Mouse (Mus musculus) CH12.LX (cell line): ENCODE measurements around the gene Ccdc81. TPM values are rescaled to one million over a fixed set of nuclear protein-coding genes. Genes with fewer than 3 reads are reported as not detected.

Source experiments
- DNase-seq: peaks from one replicate; pipeline ENCODE4 v3.0.0-alpha.2; 2013; ENCODE audit errors: extremely low read depth
- H3K27ac ChIP-seq: 2 replicates; pipeline ENCODE4 v1.5.1; 2012; ENCODE audit warnings: low read depth, mild to moderate bottlenecking, control low read depth, moderate library complexity; ENCODE audit not compliant: insufficient read depth
- H3K27me3 ChIP-seq: replicated peaks from 2 replicates; pipeline ENCODE3; 2012; ENCODE audit warnings: inconsistent platforms
- H3K36me3 ChIP-seq, 2 experiments: replicated peaks in 1 of 2; 2 replicates each; pipeline versions ENCODE3 to v1.6.1; 2012; ENCODE audit warnings: inconsistent platforms in 1 of 2, low read length in 1 of 2, mild to moderate bottlenecking in 1 of 2, mixed read lengths in 1 of 2, moderate library complexity in 1 of 2; ENCODE audit not compliant: control insufficient read depth in 1 of 2, insufficient read depth in 1 of 2
- H3K4me1 ChIP-seq, 2 experiments: 2 replicates each; pipeline ENCODE4 v1.6.1; 2012; ENCODE audit warnings: inconsistent platforms in 1 of 2, moderate library complexity in 1 of 2; ENCODE audit not compliant: insufficient read depth in 2 of 2, control insufficient read depth in 1 of 2
- H3K4me2 ChIP-seq: 2 replicates; pipeline ENCODE4 v1.6.1; 2012; ENCODE audit warnings: low read depth, mild to moderate bottlenecking, control low read depth; ENCODE audit not compliant: poor library complexity, insufficient read depth, severe bottlenecking
- H3K4me3 ChIP-seq, 3 experiments: fragments of 150-350 bp in 1 of 3; sonication (generic) in 1 of 3; replicated peaks in 1 of 3; 2 replicates each; pipeline versions ENCODE3 to v1.5.1; 2011 to 2012; ENCODE audit warnings: low read depth in 2 of 3, low read length in 2 of 3, mild to moderate bottlenecking in 2 of 3, moderate library complexity in 2 of 3, control low read depth in 1 of 3, improper control_type of control experiment in 1 of 3, inconsistent platforms in 1 of 3, mixed read lengths in 1 of 3; ENCODE audit not compliant: poor library complexity in 1 of 3
- H3K79me2 ChIP-seq: replicated peaks from 2 replicates; pipeline ENCODE4 v1.6.1; 2012; ENCODE audit warnings: mild to moderate bottlenecking, moderate library complexity; ENCODE audit not compliant: control insufficient read depth, poor library complexity, insufficient read depth, severe bottlenecking; ENCODE audit errors: extremely low read depth
- H3K9ac ChIP-seq: 2 replicates; pipeline ENCODE4 v1.6.1; 2012; ENCODE audit warnings: low read depth, mild to moderate bottlenecking, control low read depth, moderate library complexity; ENCODE audit not compliant: insufficient read depth
- H3K9me3 ChIP-seq: replicated peaks from 2 replicates; pipeline ENCODE3; 2012; ENCODE audit warnings: low read length, inconsistent platforms, mixed read lengths
- BHLHE40 ChIP-seq: IDR thresholded peaks from 2 replicates; pipeline ENCODE4 v1.6.1; 2011; ENCODE audit warnings: mild to moderate bottlenecking, low read depth, low read length, improper control_type of control experiment
- E2F4 ChIP-seq: IDR thresholded peaks from 2 replicates; pipeline ENCODE4 v1.6.1; 2011; ENCODE audit warnings: low read depth, low read length, improper control_type of control experiment; ENCODE audit not compliant: insufficient replicate concordance
- EP300 ChIP-seq: IDR thresholded peaks from 2 replicates; pipeline ENCODE4 v1.6.1; 2011; ENCODE audit warnings: low read length, improper control_type of control experiment
- ETS1 ChIP-seq: conservative IDR thresholded peaks from 2 replicates; pipeline ENCODE4 v1.6.1; 2012; ENCODE audit warnings: low read depth, mild to moderate bottlenecking, inconsistent platforms, low read length, improper control_type of control experiment, moderate library complexity
- HCFC1 ChIP-seq: IDR thresholded peaks from 2 replicates; pipeline ENCODE4 v1.6.1; 2012; ENCODE audit warnings: low read depth, mild to moderate bottlenecking, inconsistent platforms, low read length, improper control_type of control experiment
- IRF4 ChIP-seq: IDR thresholded peaks from 2 replicates; pipeline ENCODE4 v1.6.1; 2014; ENCODE audit warnings: low read depth, mild to moderate bottlenecking, inconsistent platforms, low read length, improper control_type of control experiment
- JUN ChIP-seq: IDR thresholded peaks from 2 replicates; pipeline ENCODE4 v1.6.1; 2011; ENCODE audit warnings: low read depth, mild to moderate bottlenecking, low read length, improper control_type of control experiment, moderate library complexity; ENCODE audit not compliant: insufficient read depth
- KAT2A ChIP-seq: IDR thresholded peaks from 2 replicates; pipeline ENCODE4 v1.6.1; 2012; ENCODE audit warnings: low read length, improper control_type of control experiment, inconsistent platforms; ENCODE audit not compliant: insufficient replicate concordance
- MAX ChIP-seq: IDR thresholded peaks from 2 replicates; pipeline ENCODE4 v1.6.1; 2011; ENCODE audit warnings: low read length, improper control_type of control experiment
- MAZ ChIP-seq: IDR thresholded peaks from 2 replicates; pipeline ENCODE4 v1.6.1; 2012; ENCODE audit warnings: low read depth, mild to moderate bottlenecking, inconsistent platforms, low read length, improper control_type of control experiment, moderate library complexity
- MEF2A ChIP-seq: IDR thresholded peaks from 2 replicates; pipeline ENCODE4 v1.6.1; 2014; ENCODE audit warnings: low read depth, mild to moderate bottlenecking, inconsistent platforms, low read length, improper control_type of control experiment, borderline replicate concordance
- MXI1 ChIP-seq: IDR thresholded peaks from 2 replicates; pipeline ENCODE4 v1.6.1; 2011; ENCODE audit warnings: mild to moderate bottlenecking, low read depth, low read length, improper control_type of control experiment
- MYC ChIP-seq: IDR thresholded peaks from 2 replicates; pipeline ENCODE4 v1.6.1; 2011; ENCODE audit warnings: low read depth, mild to moderate bottlenecking, improper control_type of control experiment, low read length
- PAX5 ChIP-seq: IDR thresholded peaks from 2 replicates; pipeline ENCODE4 v1.6.1; 2012; ENCODE audit warnings: low read length, inconsistent platforms, mixed read lengths
- RAD21 ChIP-seq: IDR thresholded peaks from 2 replicates; pipeline ENCODE4 v1.6.1; 2011; ENCODE audit warnings: low read depth, mild to moderate bottlenecking, low read length, improper control_type of control experiment, moderate library complexity
- SIN3A ChIP-seq: IDR thresholded peaks from 2 replicates; pipeline ENCODE4 v1.6.1; 2012; ENCODE audit warnings: low read length, improper control_type of control experiment, inconsistent platforms
- TBP ChIP-seq: conservative IDR thresholded peaks from 2 replicates; pipeline ENCODE4 v1.6.1; 2011; ENCODE audit warnings: low read depth, low read length, improper control_type of control experiment
- TCF12 ChIP-seq: IDR thresholded peaks from 2 replicates; pipeline ENCODE4 v1.6.1; 2014; ENCODE audit warnings: low read depth, mild to moderate bottlenecking, inconsistent platforms, low read length, improper control_type of control experiment
- UBTF ChIP-seq: IDR thresholded peaks from 2 replicates; pipeline ENCODE4 v1.6.1; 2012; ENCODE audit warnings: low read depth, mild to moderate bottlenecking, inconsistent platforms, low read length, improper control_type of control experiment, moderate library complexity
- ZC3H11A ChIP-seq: IDR thresholded peaks from 2 replicates; pipeline ENCODE4 v1.6.1; 2012; ENCODE audit warnings: low read depth, mild to moderate bottlenecking, inconsistent platforms, low read length, improper control_type of control experiment
- ZKSCAN1 ChIP-seq: IDR thresholded peaks from 2 replicates; pipeline ENCODE4 v1.6.1; 2012; ENCODE audit warnings: low read depth, inconsistent platforms, low read length, improper control_type of control experiment, borderline replicate concordance
- dilution Hi-C: fragments of 300-500 bp; cut with MboI; formaldehyde crosslinking; loops from 2 replicates; pipeline ENCODE4 v1.14.3; 2020; ENCODE audit warnings: low sequenced_read_pairs; ENCODE audit not compliant: extremely low pct_unique_long_range_greater_than_20kb, extremely low pct_ligation_motif_present
- in situ Hi-C: fragments of 300-500 bp; cut with MboI; formaldehyde crosslinking; loops from 3 replicates; pipeline ENCODE4 v1.14.3; 2019; ENCODE audit warnings: low sequenced_read_pairs, low pct_ligation_motif_present, low pct_unique_long_range_greater_than_20kb, mixed read lengths
- polyA plus RNA-seq: library from polyadenylated mRNA; unstranded; fragments of >175 nt; gene quantifications from 2 replicates; pipeline ENCODE4 v1.2.1, GENCODE M21; 2012; ENCODE audit warnings: low read depth; ENCODE audit not compliant: insufficient read length
- total RNA-seq, 2 experiments: library from RNA; depleted of rRNA; stranded (reverse); fragments of 300-350 nt in 1 of 2; fragments of >200 nt in 1 of 2; gene quantifications; 2 replicates each; pipeline ENCODE4 v1.2.3; 2012 to 2014

Ccdc81 gene
- total and polyA plus RNA-seq, 3 experiments: not detected

- Histone ChIP-seq H3K36me3 (peaks cover 5 to 25% of the 10 kb centered on the region in 2 experiments), H3K9me3 (no peaks in the 10 kb centered on the region), H3K27ac (no peak overlapping the region), H3K9ac (no peak overlapping the region), H3K4me3 (no peak overlapping the region), H3K27me3 (no peaks in the 10 kb centered on the region), H3K4me2 (no peak overlapping the region), H3K79me2 (no peaks in the 10 kb centered on the region), H3K4me1 (no peaks in the 10 kb centered on the region)
- TF ChIP-seq KAT2A: no peak
- TF ChIP-seq TBP: no peak
- no peak for TF ChIP-seq TCF12
- no peak for TF ChIP-seq EP300
- no peak for TF ChIP-seq IRF4
- no peak for TF ChIP-seq BHLHE40
- TF ChIP-seq PAX5: no peak
- no peak for TF ChIP-seq RAD21
- no peak for TF ChIP-seq MXI1
- TF ChIP-seq MAX: no peak
- dilution Hi-C loops (no loop called here), in situ Hi-C loops (no loop called here)
- DNase-seq: no peak
These were observed 13.3 kb upstream of the Ccdc81 start for GRCm38 (mm10) chr7:89916711-89917110.

- no peak overlapping the region for H3K4me2 ChIP-seq
- H3K9ac ChIP-seq: no peak overlapping the region
- H3K4me3 ChIP-seq: no peak overlapping the region
- no peak for DNase-seq
- H3K27me3 ChIP-seq: no peaks in the 10 kb centered on the region
- no peak overlapping the region for H3K27ac ChIP-seq
- dilution Hi-C loops: no loop called here
- in situ Hi-C loops: no loop called here
- H3K4me1 ChIP-seq: no peaks in the 10 kb centered on the region
- H3K79me2 ChIP-seq: no peaks in the 10 kb centered on the region
- no peaks in the 10 kb centered on the region for H3K9me3 ChIP-seq
- TF ChIP-seq IRF4 (no peak), HCFC1 (no peak), MAZ (no peak), MEF2A (no peak), TBP (no peak), MAX (no peak), ZKSCAN1 (no peak), BHLHE40 (no peak), JUN (no peak), ZC3H11A (no peak), MYC (no peak), ETS1 (no peak), RAD21 (no peak), E2F4 (no peak), UBTF (no peak), SIN3A (no peak), PAX5 (no peak)
- peaks cover 2 to 14% of the 10 kb centered on the region in 2 experiments for H3K36me3 ChIP-seq
These were observed 10.2 kb upstream of the Ccdc81 start for GRCm38 (mm10) chr7:89913432-89914158.
